Mouse (Mus musculus): ENCODE data around the gene Eif2ak4. TPM values are rescaled to one million over a fixed set of nuclear protein-coding genes. Genes with fewer than 3 reads are reported as not detected.

Eif2ak4 gene
- polyA plus RNA-seq, 1 experiment from 2014 or later: 9.5 TPM

DNA sequence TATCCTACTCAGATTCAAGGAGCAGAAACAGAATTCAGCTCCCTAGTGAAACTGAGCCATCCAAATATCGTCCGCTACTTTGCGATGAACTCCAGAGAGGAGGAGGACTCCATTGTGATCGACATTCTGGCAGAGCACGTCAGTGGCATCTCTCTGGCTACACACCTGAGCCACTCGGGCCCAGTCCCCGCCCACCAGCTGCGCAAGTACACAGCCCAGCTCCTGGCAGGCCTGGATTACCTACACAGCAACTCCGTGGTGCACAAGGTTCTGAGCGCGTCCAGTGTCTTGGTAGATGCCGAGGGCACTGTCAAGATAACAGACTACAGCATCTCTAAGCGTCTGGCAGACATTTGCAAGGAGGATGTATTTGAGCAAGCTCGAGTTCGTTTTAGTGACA lies 33.5 kb downstream of the Eif2ak4 start:
- Histone ChIP-seq H3K9ac (ENCODE audit: low read depth, low read length) (no peak overlapping the region), H3K9me3 (ENCODE audit: control insufficient read depth, low read length) (no peaks in the 10 kb centered on the region), H3K4me2 (ENCODE audit: low read depth, low read length) (no peak overlapping the region), H3K4me3 (ENCODE audit: low read length) (no peak overlapping the region), H3K27ac (ENCODE audit: low read length) (no peak overlapping the region), H3K4me1 (ENCODE audit: control insufficient read depth, insufficient read depth, low read length) (no peaks in the 10 kb centered on the region), H3K27me3 (replicated peaks; ENCODE audit: control insufficient read depth, insufficient read depth, low read length) (no peaks in the 10 kb centered on the region), H3K36me3 (ENCODE audit: control insufficient read depth, insufficient read depth, low read length) (peaks cover 16% of the 10 kb centered on the region; the same call in 1 of the 2 replicates)
- ATAC-seq: no peak
- 89% methylated on average over 15 of the region's 15 CpGs for WGBS

DNA sequence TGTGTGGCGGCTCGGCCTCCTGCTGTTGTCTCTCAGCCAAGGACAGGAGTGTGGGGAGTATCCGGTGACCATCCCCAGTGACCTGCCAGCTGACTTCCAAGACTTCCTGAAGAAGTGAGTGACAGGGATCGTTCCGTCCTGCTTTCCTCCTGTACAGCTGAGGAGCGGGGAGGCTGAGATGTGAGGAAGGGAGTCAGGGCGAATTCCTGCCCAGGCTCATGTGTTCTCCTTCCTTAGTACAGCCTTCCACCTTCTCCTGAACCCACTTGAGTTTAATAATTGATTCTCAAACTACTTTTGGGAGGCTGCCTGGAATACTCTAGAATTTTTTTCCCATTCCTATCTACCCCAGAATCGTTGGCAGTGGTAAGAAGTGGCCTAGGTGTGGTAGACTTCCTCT lies 34.0 kb downstream of the Eif2ak4 start:
- Histone ChIP-seq H3K4me1 (ENCODE audit: control insufficient read depth, insufficient read depth, low read length) (no peaks in the 10 kb centered on the region), H3K4me3 (ENCODE audit: low read length) (no peak overlapping the region), H3K27ac (ENCODE audit: low read length) (no peak overlapping the region), H3K9ac (ENCODE audit: low read depth, low read length) (no peak overlapping the region), H3K27me3 (replicated peaks; ENCODE audit: control insufficient read depth, insufficient read depth, low read length) (no peaks in the 10 kb centered on the region), H3K4me2 (ENCODE audit: low read depth, low read length) (no peak overlapping the region), H3K36me3 (ENCODE audit: control insufficient read depth, insufficient read depth, low read length) (peaks cover 14% of the 10 kb centered on the region; the same call in 1 of the 2 replicates), H3K9me3 (ENCODE audit: control insufficient read depth, low read length) (no peaks in the 10 kb centered on the region)
- WGBS: 82% methylated on average over 8 of the region's 8 CpGs
- ATAC-seq: no peak

DNA sequence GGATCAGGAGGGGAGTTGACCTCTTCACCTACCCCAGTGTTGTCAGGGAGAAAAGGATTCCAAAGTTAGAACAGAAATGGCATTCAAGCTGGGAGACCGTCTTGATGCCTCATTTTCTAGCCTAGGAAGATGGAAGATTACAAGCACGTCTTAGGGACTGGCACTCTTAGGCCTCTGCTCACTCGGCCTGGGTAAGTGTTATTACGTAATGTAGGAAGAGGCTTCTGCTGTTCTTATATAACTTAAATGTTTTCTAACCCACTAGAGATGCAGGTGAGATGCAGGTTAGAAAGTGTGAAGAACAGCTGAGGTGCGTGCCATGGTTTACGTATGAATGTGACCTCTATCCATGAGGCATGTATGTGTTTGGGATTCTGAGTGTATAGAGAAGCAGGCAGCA lies 39.9 kb downstream of the Eif2ak4 start:
- H3K27me3 ChIP-seq (replicated peaks; ENCODE audit: control insufficient read depth, insufficient read depth, low read length): no peaks in the 10 kb centered on the region
- H3K4me2 ChIP-seq (ENCODE audit: low read depth, low read length): no peak overlapping the region
- H3K4me1 ChIP-seq (ENCODE audit: control insufficient read depth, insufficient read depth, low read length): no peaks in the 10 kb centered on the region
- WGBS: 89% methylated on average over 6 of the region's 6 CpGs
- ATAC-seq: no peak
- H3K36me3 ChIP-seq (ENCODE audit: control insufficient read depth, insufficient read depth, low read length): peaks cover 4% of the 10 kb centered on the region; the same call in 1 of the 2 replicates
- no peaks in the 10 kb centered on the region for H3K9me3 ChIP-seq (ENCODE audit: control insufficient read depth, low read length)
- H3K27ac ChIP-seq (ENCODE audit: low read length): no peak overlapping the region
- H3K9ac ChIP-seq (ENCODE audit: low read depth, low read length): no peak overlapping the region
- H3K4me3 ChIP-seq (ENCODE audit: low read length): no peak overlapping the region

DNA sequence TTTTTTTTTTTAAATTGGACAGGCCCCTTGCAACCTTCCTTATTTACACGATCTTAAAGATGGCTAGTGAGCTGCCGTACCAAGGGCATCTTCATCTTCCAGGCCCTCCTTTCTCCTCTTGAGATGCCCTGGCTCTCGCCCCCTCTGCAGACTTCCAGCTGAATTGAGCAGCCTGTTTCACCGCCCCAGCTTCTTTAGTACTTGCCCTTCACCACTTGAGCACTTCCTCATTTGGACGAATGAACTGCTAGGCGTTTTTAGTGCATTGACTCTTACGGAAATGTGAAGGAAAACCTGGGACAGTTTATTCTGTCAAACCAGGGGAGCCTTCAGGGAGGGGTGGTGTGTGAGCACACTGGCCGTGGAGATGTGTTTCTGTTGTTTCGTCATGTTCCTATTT lies 40.9 kb downstream of the Eif2ak4 start:
- Histone ChIP-seq H3K4me1 (ENCODE audit: control insufficient read depth, insufficient read depth, low read length) (no peaks in the 10 kb centered on the region), H3K27ac (ENCODE audit: low read length) (no peak overlapping the region), H3K9ac (ENCODE audit: low read depth, low read length) (no peak overlapping the region), H3K27me3 (replicated peaks; ENCODE audit: control insufficient read depth, insufficient read depth, low read length) (no peaks in the 10 kb centered on the region), H3K9me3 (ENCODE audit: control insufficient read depth, low read length) (no peaks in the 10 kb centered on the region), H3K4me3 (ENCODE audit: low read length) (no peak overlapping the region), H3K4me2 (ENCODE audit: low read depth, low read length) (no peak overlapping the region), H3K36me3 (ENCODE audit: control insufficient read depth, insufficient read depth, low read length) (peaks cover 12% of the 10 kb centered on the region)
- ATAC-seq: no peak
- 81% methylated on average over 9 of the region's 9 CpGs for WGBS

DNA sequence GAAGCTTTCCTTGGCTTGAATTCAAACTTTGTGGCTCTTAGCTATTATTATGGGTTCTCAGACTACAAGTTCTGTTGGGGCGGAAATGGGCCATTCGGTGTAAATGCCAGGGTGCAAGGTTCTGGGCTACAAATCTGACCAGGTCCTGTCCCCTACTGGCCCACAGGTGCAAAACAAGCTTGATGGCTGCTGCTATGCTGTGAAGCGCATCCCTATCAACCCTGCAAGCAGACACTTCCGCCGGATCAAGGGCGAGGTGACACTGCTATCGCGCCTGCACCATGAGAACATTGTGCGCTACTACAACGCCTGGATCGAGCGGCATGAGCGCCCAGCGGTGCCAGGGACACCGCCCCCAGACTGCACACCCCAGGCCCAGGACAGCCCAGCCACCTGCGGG lies 42.2 kb downstream of the Eif2ak4 start:
- Histone ChIP-seq H3K27ac (ENCODE audit: low read length) (no peak overlapping the region), H3K36me3 (ENCODE audit: control insufficient read depth, insufficient read depth, low read length) (peaks cover 18% of the 10 kb centered on the region), H3K9ac (ENCODE audit: low read depth, low read length) (no peak overlapping the region), H3K4me3 (ENCODE audit: low read length) (no peak overlapping the region), H3K27me3 (replicated peaks; ENCODE audit: control insufficient read depth, insufficient read depth, low read length) (no peaks in the 10 kb centered on the region), H3K9me3 (ENCODE audit: control insufficient read depth, low read length) (no peaks in the 10 kb centered on the region), H3K4me2 (ENCODE audit: low read depth, low read length) (no peak overlapping the region), H3K4me1 (ENCODE audit: control insufficient read depth, insufficient read depth, low read length) (no peaks in the 10 kb centered on the region)
- no peak for ATAC-seq
- WGBS: 79% methylated on average over 16 of the region's 16 CpGs

DNA sequence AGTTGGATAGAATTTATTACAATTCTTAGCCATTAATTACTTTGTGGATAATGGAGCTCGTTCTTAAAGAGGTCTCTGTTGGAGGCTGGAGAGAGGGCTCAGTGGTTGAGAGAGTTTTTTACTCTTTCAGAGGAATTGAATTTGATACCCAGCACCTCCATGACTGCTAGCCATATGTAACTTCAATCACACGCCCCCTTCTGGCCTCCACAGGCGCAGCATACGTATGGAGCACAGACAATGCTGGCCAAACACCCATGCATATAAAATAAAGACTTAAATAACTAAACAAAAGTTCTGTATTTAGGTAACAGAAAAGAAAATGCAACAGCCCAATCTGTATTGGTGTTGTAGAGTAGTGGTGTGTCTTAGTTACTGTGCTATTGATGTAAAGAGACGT lies 43.2 kb downstream of the Eif2ak4 start:
- Histone ChIP-seq H3K36me3 (ENCODE audit: control insufficient read depth, insufficient read depth, low read length) (peaks cover 24% of the 10 kb centered on the region), H3K27ac (ENCODE audit: low read length) (no peak overlapping the region), H3K4me3 (ENCODE audit: low read length) (no peak overlapping the region), H3K9me3 (ENCODE audit: control insufficient read depth, low read length) (no peaks in the 10 kb centered on the region), H3K9ac (ENCODE audit: low read depth, low read length) (no peak overlapping the region), H3K4me2 (ENCODE audit: low read depth, low read length) (no peak overlapping the region), H3K4me1 (ENCODE audit: control insufficient read depth, insufficient read depth, low read length) (no peaks in the 10 kb centered on the region), H3K27me3 (replicated peaks; ENCODE audit: control insufficient read depth, insufficient read depth, low read length) (no peaks in the 10 kb centered on the region)
- WGBS: 73% methylated on average over 5 of the region's 5 CpGs
- no peak for ATAC-seq

DNA sequence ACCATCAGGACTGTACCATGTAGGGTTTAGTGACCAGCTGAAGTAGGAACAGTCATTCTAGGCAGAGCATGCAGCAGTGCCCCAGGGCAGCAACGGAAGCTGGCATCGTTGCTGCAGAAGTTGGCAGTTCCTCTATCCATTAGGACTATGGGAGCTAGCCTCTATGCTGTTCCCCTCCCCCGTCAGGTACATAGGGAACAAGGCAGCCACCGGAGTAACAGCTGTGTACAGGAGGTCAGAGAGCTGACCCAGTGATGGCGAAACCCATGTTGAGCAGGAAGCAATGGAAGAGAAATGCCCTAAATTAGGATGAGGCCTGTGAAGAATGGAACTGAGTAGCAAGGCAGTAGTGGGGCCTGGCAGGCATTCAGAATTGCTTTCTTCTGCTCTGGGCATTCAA lies 53.8 kb downstream of the Eif2ak4 start:
- no peaks in the 10 kb centered on the region for H3K27me3 ChIP-seq (replicated peaks; ENCODE audit: control insufficient read depth, insufficient read depth, low read length)
- H3K36me3 ChIP-seq (ENCODE audit: control insufficient read depth, insufficient read depth, low read length): 0 out of 2 replicates have a peak, but pooled peaks cover 2% of the 10 kb centered on the region
- no peaks in the 10 kb centered on the region for H3K9me3 ChIP-seq (ENCODE audit: control insufficient read depth, low read length)
- no peak overlapping the region for H3K4me3 ChIP-seq (ENCODE audit: low read length)
- H3K4me2 ChIP-seq (ENCODE audit: low read depth, low read length): no peak overlapping the region
- H3K27ac ChIP-seq (ENCODE audit: low read length): no peak overlapping the region
- 78% methylated on average over 5 of the region's 5 CpGs for WGBS
- no peak overlapping the region for H3K9ac ChIP-seq (ENCODE audit: low read depth, low read length)
- no peaks in the 10 kb centered on the region for H3K4me1 ChIP-seq (ENCODE audit: control insufficient read depth, insufficient read depth, low read length)
- no peak for ATAC-seq

DNA sequence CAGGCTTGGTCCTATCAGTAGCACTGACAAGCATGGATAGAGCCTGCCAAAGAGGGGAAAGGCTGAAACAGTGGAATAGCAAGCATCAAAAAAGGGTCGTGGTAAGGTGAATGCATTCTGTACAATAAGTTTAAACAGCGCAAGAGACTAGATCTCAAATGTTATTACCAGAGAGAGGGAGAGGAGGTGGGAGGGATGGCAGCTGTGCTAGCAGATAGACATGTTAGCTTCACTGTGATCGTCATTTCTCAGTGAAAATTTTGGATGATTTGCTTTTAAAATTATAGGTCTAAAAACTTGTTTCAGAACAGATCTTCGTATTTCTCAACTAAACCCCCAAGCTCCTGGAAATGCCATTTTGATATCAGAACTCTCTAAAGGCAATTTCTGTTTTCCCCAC lies 54.3 kb downstream of the Eif2ak4 start:
- Histone ChIP-seq H3K9ac (ENCODE audit: low read depth, low read length) (no peak overlapping the region), H3K27me3 (replicated peaks; ENCODE audit: control insufficient read depth, insufficient read depth, low read length) (no peaks in the 10 kb centered on the region), H3K27ac (ENCODE audit: low read length) (no peak overlapping the region), H3K4me3 (ENCODE audit: low read length) (no peak overlapping the region), H3K4me1 (ENCODE audit: control insufficient read depth, insufficient read depth, low read length) (no peaks in the 10 kb centered on the region), H3K9me3 (ENCODE audit: control insufficient read depth, low read length) (no peaks in the 10 kb centered on the region), H3K4me2 (ENCODE audit: low read depth, low read length) (no peak overlapping the region), H3K36me3 (ENCODE audit: control insufficient read depth, insufficient read depth, low read length) (0 out of 2 replicates have a peak, but pooled peaks cover 2% of the 10 kb centered on the region)
- no peak for ATAC-seq
- WGBS: 89% methylated on average over 4 of the region's 4 CpGs

DNA sequence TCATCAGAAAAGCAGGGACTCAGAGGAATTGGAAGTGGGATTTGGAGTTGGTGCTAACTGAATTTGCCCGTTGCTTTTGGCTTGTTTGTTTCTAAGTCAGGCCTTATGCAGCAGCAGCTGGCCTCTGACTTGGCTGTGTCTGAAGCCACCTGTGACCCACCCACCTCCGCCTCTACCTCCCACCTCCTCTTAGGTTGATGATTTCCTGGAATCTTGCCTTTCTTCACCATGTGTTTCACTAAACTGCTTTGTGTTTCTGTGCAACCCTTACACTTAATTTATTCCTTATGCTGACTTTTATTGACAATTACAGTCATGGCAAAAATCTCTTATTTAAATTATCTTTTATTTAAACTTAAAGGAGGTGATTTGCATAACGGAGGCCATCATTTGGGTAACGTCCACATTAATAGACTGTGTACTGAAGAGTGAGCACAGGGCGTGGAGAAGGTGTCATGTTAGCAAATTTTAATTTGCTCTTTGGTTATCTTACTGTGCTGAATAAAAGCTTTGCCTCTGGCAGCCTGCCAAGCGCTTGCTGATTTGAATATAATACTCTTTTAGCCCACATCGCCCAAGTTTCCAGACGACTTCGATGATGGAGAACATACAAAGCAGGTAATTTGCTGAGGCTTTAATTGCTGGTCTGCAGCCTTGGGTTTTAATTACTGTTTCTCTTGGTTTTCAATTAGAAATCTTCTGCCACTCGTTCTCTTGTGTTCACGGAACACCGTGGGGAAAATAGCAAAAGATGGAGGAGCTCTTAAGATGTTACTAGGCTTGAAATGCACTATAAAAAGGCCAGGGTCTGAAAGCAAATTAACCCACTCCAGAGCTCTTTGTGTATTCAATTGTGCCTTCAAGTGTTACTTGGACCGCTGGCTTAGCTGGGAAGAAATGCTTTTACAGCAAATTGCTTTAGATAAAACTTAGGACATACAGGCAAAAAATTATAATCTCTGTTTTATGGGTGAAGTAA lies 57.6 kb downstream of the Eif2ak4 start:
- no peaks in the 10 kb centered on the region for H3K4me1 ChIP-seq (ENCODE audit: control insufficient read depth, insufficient read depth, low read length)
- 75% methylated on average over 13 of the region's 13 CpGs for WGBS
- H3K4me2 ChIP-seq (ENCODE audit: low read depth, low read length): no peak overlapping the region
- no peak overlapping the region for H3K9ac ChIP-seq (ENCODE audit: low read depth, low read length)
- no peak for ATAC-seq
- no peaks in the 10 kb centered on the region for H3K36me3 ChIP-seq (ENCODE audit: control insufficient read depth, insufficient read depth, low read length)
- H3K9me3 ChIP-seq (ENCODE audit: control insufficient read depth, low read length): no peaks in the 10 kb centered on the region
- H3K27ac ChIP-seq (ENCODE audit: low read length): no peak overlapping the region
- H3K27me3 ChIP-seq (replicated peaks; ENCODE audit: control insufficient read depth, insufficient read depth, low read length): no peaks in the 10 kb centered on the region
- H3K4me3 ChIP-seq (ENCODE audit: low read length): no peak overlapping the region
